Mouse (Mus musculus) spleen, postnatal 36 days (tissue): Measurements from ENCODE around the gene Dpyd.

Experiments used
- DNase-seq, 2 experiments: peaks; one replicate each; pipeline ENCODE4 v3.0.0; 2022; ENCODE audit warnings: low spot score in 2 of 2, mixed read lengths in 1 of 2

Dpyd gene

DNA sequence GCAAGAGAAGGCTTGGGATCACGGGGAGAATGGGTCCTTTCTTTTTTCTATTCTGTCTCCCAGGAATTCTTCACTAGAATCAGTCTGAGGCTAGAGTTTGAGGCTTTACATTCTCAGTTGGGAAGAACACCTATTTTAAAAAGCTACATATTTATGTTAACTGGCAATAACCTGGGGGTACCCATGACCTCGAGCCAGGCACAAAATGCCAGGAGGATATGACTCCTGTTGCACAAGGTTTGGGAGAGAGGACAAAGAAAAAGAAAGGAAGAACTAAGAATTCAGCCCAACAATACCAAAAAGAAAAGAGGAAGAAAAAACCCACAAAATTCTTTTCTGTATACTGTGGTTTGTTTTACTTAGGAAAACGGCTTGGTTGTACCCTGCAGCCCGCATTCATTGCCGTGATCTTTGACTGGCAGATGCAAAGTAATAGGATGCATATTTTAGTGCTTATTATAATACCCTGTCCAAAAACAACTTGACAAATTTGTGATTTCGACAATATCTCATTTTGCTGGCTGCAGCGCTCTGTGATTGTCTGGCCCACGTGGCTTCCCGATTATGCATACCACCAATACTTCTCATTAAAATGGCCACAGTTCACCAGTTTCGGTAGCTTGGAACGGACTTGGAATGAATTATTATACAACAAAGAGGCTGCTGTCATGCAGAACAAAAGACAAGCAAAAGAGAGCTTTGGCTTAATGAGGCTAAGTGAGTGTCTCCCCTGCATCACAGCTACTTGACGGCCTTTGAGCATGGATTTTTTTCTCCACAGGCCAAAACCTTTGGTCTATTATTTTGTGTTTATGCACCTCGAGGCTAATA, 799.8 kb downstream of the Dpyd start:
- DNase-seq, result no peak

DNA sequence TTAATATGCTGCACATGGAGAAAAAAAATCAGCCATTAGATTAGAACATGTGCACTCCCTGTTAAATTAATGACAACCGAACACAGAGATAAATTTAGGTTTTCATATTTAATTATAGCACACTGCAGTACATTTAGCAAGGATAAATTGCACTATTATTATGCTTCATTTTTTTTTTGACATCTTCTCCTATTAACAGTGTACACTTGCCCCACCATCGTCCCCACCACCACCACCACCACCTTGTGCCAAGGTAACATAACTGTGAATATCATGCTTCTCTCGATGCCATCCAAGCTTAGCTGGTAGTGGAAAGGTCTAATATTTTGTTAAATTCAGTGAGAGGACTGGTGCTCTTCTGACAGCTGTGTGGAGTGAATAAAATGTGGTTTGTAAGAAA, 800.5 kb downstream of the Dpyd start:
- no peak for DNase-seq

DNA sequence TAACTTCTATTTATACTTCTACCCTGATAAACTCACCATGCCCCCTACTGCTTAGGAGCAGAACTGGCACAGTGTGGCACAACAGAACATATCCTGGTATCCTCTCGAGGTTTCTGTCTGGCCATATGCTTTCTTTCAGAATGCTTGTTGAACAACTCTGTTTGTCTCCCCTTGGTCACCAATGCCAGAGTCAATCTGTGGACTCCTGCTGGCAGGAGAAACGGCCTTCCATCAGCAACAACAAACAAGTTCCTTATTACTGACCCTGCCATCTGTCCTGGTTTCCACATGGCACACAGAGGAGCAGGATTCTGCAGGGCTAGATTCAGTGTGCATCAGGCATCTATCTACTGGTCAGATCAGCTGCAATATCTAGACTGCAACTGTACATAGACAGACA, 807.0 kb downstream of the Dpyd start:
- no peak for DNase-seq

DNA sequence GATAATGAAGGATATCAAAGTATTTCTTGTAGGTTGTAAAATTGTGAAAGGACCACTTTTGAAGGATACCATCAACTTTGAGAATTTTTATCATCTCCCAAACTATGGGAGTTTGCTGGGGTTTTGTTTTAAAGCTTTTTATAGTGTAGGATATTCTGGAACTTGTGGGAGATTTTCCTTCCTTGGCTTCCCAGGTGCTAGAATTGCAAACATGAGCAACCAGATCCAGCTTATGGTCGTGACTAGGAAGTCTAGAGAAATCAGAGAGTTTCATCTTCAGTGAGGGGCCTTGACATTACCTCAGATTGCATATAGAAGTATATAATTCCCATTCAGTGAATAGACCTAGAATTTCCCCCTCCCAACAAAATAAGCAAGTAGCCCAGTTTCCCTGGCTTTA, 819.2 kb downstream of the Dpyd start:
- no peak for DNase-seq

DNA sequence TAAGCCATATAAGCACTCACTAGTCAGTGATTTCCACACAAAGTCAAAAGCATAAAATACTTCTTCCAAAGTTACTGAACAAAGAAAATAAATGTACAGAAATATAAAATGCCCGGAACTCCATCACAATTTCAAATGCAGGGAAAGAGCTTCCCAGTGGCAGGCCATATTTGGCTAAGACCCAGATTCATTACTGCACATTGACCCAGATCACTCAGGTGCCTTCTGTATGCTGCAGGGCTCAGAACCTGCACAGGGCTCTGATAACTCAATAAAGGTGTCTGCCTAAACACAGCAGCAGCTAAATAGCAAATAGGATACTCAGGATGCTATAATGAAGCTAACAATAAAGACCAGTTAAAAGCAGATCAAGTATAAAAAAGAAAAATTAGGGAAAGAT, 820.5 kb downstream of the Dpyd start:
- DNase-seq, result no peak

DNA sequence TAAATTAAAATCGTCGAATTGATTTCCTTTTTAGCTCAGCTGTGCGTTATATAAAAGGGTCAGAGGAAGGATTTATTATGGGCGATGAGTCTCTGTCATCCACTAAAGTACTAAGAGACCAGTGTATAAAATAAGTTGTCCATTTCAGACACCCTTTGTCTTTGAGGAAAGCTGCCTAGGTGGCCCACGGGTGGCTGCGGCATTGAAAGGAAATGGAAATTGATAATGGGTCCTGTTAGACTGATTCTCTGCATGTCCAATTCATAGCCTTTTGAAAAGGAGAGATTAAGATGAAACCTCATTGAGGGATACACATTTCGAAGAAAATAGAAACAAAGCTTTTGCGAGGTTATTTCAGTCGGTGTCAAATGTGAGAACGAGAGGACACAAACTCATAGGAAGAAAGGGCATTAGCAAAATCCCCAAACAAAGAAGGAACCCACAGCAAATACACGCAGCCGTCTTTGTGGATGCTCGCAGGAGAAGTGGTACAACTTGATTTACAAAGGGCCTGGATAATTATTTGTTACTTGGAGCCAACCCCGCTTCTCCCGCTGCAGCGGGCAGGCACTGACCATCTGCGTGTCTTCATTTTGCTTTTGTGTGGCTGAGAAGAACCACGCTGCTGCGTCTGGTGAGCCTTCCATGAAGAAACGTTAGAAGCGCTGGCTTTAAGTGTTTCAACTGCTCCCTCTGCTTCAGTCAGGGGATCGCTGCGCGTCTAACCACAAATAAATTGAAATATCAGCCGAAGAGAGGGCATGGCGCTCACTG, 825.6 kb downstream of the Dpyd start:
- no peak for DNase-seq

DNA sequence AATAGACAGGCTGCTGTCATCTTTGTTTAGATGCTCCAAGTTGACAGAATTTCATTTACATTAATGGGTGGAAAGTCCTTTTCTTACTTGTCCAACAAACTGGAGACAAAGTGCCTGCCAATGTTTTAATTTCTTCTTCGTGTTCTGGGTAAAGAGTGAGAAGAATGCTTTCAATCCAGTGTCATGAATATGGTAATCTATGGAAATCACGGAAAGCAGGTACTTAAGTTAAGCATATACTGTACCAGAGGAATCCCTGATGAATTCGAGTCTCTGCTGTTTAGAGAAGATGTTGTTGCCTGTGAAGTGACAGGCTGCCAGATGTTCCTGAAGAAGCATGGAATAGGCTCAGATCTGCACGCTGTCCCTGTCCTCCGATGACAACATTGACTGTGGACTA, 835.3 kb downstream of the Dpyd start:
- DNase-seq, result no peak

DNA sequence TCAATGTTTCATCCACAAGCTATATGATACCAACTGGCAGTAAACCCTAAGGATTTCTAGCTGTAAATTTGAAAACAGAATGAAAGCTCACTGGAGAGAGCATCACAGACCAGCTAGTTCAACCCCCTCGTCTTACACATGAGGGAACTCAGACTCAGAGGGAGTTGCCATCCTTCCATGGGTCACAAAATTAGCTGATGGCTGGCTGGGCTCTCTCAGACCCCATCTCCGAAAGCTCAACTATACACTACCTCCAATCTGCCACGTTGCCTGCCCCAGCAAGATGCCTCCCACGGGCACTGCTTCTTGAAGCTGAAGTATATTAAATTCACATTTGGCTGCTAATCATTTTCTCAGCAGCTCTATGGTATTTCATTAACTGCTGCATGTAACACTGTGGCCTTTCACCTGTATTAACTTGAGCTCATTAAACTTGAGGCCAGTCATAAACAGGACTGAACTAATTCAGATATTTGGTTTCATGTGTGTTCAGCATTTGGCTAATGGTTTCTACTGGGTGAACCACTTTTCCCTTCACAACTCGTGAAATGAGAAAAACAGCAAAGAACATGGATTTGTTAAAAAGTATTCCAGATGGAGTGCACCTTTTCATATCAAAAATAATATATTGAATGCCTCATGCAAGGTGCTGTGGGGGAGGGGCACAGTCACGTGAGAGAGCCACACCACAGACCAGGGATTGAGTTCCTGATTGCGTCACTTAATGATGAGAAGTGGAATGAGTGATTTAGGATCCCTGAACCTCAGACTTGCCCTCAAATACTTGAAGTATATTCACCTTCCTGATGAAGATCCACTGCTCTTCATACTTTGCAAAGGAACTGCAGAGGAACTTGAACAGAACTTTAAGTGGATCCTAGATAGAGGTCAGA, 841.2 kb downstream of the Dpyd start:
- no peak for DNase-seq

DNA sequence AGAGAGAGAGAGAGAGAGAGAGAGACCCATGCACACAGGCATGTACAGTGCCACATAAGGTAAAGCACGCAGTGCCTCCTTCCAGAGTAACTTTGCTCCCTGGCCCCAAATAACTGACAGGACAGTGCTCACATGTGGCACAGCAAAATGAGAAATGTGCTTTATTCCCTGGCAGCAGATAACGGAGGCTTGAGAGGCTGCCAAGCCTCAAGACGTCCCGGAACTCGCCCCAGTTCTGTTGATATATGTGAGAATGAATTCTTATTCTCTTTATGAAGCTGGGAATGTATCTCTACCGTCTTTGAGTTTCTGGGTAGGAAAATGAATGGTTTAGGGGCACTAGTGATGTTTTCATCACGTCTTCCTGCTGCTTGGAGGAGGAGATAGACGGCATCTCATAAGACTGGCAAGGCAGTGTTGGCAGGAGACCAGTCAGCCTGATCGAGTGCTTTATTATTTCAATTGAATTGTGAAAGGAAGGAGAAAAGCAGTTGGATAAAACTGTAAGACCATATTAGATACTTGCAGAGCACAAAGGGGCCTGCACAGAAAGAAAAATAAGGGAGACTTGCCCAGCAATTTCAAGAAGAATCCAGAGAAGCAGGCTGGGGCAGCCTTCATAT, 857.3 kb downstream of the Dpyd start:
- DNase-seq, result no peak

DNA sequence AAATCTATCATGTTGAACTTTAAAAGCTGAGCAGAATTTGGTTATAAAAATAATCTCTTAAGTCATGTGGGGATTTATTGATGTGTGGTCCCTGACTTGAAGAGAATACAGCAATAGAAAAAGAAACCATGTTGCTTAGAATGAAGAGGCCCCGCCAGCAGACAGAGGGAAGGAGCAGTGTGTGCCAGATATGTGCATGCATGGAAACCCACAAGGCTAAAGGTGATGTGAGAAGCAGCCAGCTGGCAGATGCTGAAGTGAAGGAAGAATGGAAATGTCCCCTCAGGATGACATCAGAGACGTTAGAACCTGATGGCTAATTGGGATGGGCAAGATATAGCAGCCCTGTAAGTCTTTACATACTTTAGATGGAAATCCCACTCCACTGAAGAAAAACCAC, 857.8 kb downstream of the Dpyd start:
- DNase-seq, result no peak

DNA sequence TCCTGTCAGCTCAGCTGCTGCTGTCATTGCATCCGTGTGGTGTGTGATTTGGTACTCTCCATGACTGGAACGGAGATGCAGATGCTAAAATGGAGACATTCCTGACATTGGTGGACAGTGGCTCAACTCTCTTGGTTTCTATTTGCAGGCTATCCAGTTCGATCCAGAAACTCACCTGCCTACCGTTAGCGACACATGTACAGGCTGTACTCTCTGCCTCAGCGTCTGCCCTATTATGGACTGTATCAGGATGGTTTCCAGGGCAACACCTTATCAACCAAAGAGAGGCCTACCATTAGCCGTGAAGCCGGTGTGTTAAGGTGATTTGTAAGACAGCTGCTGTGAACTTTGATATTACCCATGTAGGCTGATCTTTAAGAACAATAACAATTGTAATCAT, 869.4 kb downstream of the Dpyd start:
- no peak for DNase-seq

DNA sequence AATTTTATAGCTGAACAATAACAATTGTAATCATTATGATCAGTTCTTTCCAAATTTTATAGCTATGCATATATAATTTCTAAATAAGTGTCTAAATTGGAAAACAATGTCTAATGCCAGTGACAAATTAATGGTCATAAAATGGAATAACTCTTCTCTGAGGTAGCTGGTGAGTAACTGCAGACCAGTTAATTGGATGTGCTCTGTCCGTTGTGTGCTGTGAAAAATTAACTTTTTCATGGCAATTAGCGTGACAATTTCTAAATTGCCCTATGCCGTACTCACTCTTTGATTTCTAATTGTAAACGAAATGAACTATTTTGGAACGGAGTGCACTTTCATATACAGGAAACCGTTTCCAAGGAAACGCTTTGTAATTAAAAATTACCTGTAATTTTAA, 869.8 kb downstream of the Dpyd start:
- DNase-seq, result no peak

DNA sequence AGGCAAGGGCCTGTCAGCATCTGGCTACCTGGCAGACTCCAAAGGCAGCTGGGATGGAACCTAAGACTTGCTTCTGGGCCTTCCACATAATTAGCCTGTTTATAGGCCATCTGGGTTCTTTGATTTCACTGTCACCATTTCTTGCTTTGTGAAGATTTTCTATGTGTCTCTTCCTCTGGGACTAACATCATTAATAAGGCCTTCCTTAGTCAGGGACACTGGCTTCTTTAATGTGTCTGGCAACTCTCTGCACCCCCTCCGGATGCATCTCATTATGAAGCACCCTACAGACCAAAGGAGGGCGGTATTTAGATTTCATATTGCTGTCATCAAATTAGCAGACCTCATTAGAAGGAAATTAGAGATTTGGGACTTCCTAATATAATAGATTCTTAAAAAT, 885.6 kb downstream of the Dpyd start:
- DNase-seq, result no peak

DNA sequence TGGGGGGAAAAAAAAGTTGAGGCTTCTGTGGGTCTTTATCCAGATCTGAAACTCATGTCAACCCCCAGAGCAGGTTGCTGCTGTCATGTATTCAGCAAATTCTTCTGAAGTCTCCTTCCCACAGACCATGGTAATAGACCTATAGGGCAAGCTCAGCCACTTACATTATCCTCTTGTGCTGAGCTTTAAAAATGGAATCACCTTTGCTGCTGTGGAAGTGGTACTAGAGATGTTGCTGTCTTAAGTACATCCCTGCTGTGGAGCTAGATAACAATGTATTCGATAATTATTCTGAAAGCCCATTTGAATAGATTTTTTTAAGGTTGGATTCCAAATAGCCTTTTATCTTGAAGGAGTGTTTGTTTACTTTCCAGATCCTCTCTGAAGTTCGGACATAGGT, 902.1 kb downstream of the Dpyd start:
- no peak for DNase-seq

DNA sequence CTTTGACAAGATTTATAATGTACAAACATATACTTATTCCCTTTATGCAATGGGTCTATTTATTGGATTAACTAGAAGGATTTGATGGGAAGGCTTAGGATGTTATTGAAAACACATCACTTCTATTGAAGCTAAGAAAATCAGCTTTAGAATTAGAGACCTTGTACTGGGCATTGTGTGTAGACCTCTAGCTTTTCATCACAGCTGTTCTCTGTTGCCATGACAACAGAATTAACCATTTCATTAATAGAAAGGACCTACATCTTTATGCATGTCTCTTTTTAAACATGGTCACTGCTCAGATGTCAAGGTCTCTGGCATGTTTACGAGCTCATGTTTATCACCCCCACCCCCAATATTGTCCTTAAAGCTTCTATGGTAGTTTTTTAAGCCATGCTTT, 902.5 kb downstream of the Dpyd start:
- DNase-seq, result no peak

DNA sequence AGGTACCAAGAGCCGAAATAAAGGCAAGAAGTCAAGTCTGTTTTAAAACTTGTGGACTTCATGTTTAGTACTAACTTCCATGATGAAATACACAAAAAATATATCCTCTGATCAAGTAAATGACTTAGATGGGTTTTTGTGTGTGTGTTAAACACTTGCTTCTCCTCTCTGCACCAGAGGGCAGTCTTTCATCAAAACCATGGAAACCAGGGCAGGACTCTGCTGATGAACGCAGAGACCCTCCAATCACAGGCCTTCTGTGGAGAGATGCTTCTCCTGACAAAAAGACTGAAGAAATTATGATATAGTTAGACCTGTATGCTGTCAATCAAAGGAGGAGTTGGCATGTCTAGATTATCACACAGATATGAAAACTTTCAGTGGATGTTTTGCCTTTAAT, 905.8 kb downstream of the Dpyd start:
- DNase-seq, result no peak
